Mouse (Mus musculus) heart, adult 9 months (tissue): ENCODE results near the gene Islr.
A peak's percentile ranks its signal among the peaks of the same experiment; 100 is the strongest.

Source experiments
- DNase-seq, 2 experiments: peaks; one replicate each; pipeline ENCODE4 v3.0.0; 2022; ENCODE audit warnings: low spot score in 2 of 2

Islr gene

GRCm38 (mm10) chr9:58196610-58197567 is 7.2 kb downstream of the Islr start:
- DNase-seq: no peak

DNA sequence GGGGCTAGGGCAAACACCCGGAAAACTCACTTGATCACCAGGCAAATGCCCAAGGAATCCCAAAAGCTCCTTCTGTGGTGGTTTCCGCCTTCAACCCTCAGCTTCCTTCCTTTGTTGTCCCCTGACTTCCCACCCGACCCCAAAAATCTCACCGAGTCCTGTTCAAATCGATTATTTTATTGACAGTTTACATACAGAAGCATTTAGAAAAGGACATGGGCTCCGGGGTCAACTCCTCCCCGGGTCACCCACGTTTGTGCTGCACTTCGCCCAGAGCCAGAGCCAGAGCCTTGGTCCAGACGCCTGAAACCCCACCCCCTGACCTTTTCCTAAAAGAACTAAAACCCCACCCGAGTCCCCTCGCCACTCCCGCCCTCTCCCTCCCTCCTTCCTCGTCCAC is 8.0 kb downstream of the Islr start:
- DNase-seq: no peak

DNA sequence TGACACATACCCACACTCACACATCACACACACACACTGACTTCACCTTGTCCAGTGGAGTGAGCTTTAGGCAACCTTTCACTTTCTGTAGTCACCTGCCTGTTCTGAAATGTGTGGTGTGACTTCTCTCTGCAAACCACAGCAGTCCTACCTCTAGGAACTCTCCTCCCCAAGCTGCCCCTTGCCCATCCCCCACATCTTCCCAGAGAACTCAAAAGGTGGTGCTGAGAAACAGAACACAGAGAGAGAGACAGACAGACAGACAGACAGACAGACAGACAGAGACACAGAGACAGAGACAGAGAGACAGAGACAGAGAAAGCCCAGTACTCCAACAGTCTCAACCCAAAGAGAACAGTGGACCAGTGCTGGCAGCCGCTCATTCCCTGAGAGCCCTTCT is 8.4 kb downstream of the Islr start:
- DNase-seq: no peak

DNA sequence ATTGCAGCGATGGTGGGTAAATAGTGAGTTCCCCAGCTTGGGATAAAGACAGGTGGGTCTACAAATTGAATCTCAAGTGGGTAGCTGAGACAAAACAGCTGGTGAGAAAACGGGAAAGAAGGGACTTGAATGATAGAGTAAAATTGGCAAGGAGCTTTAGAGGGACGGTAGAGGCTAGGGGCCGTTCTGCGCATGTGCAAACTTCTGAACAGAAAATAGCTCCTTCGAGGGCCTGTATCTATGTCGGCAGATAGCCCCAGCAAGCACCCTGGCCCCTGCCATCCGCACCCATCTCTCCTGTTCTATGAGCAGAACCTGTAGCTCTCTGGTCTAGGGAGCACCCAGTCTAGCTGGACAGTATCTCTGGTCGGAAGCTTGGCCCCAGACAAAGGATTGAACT is 9.9 kb downstream of the Islr start:
- no peak for DNase-seq

GRCm38 (mm10) chr9:58184456-58184855 is 19.6 kb downstream of the Islr start:
- no peak for DNase-seq

DNA sequence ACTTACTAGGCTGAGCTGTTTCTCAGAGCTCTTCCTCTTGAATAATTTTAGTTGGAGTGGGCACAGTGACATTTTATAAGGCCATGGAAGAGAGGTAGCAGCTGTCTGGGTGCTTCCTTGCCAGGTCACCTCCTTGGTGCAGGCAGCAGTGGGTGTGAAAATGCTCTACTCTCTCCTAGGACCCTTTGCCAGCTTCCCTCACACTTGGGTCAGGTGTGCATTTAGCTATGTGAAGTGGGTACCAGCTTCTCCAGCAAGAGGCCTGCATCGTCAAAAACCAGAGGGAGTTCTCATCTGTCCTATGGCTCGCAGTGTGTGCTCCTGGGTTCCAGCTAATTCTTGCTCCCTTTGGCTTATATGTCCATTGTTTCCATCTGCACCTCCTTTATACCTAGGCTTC is 24.7 kb downstream of the Islr start:
- DNase-seq: no peak

- no peak for DNase-seq
Measured at GRCm38 (mm10) chr9:58177165-58177564, 26.9 kb downstream of the Islr start.

GRCm38 (mm10) chr9:58175745-58176487 is 28.2 kb downstream of the Islr start:
- DNase-seq: no peak

GRCm38 (mm10) chr9:58174818-58175251 is 29.3 kb downstream of the Islr start:
- DNase-seq: no peak

- DNase-seq: no peak
Measured at GRCm38 (mm10) chr9:58172863-58173262, 31.2 kb downstream of the Islr start.

GRCm38 (mm10) chr9:58169426-58169825 is 34.7 kb downstream of the Islr start:
- no peak for DNase-seq

- DNase-seq: no peak
Measured at GRCm38 (mm10) chr9:58168880-58169279, 35.2 kb downstream of the Islr start.

GRCm38 (mm10) chr9:58165779-58166178 is 38.3 kb downstream of the Islr start:
- no peak for DNase-seq

DNA sequence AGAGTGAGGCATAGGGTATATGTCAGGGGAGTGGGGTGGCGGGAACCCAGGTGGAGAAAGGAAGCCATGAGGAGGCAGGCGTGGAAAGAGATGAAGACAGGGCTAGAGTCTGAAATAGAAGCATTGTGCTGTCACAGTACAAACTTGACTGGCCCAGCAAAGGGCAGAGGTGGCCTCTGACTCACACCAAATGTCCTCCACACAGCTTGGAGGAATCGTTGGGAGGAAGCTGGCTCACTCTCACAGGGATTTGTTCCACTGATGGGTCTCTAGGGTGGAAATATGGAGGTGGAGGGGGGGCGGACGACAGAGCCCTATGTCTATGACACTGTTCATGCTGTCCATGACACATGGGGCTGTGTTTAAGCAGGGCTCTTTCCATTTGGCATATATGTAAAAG is 41.0 kb downstream of the Islr start:
- DNase-seq: no peak

- DNase-seq: no peak
Measured at GRCm38 (mm10) chr9:58162173-58162572, 41.9 kb downstream of the Islr start.

DNA sequence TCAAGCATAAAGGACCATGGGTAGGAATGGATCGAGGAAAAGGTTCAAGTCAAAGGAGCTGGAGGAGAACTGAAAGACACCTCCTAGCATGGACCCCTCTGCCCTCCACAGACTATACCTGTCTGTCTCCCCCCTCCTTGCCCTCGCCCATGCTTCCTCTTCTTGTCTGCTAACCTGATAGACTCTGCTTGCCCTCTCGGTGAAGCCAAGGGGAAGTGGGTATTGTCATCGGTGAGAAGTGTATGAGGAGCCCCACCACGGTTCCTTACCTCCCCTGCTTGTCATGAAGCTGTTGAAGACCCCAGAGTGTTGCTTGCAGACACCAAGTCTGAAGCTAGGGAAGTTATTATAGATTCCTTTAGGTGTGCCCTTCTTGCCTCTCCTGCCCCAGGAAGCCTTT is 43.8 kb downstream of the Islr start:
- no peak for DNase-seq

DNA sequence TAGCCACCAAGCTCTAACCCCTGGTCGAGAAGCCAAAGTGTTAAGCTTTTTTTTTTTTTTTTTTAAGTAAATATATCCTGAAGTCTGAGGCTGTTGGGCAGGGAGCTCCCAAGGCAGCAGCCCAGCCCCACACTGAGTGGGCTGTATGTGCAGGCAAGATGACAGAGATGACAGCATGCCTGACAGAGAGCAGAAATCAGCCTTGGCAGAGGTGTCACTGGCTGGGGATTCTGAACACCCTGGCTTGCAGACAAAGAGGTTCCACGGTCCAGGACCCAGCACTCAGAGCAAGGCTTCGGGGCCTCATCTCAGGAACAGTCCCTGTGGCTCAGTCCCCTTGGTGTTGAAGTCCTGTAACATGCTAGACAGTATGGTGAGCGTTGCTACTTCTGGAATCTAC is 44.3 kb downstream of the Islr start:
- DNase-seq: peak; percentile 45 to 56

- DNase-seq: peak; percentile 66 to 77
Measured at GRCm38 (mm10) chr9:58158541-58159311, 45.4 kb downstream of the Islr start.

- no peak for DNase-seq
Measured at GRCm38 (mm10) chr9:58157838-58158237, 46.3 kb downstream of the Islr start.

DNA sequence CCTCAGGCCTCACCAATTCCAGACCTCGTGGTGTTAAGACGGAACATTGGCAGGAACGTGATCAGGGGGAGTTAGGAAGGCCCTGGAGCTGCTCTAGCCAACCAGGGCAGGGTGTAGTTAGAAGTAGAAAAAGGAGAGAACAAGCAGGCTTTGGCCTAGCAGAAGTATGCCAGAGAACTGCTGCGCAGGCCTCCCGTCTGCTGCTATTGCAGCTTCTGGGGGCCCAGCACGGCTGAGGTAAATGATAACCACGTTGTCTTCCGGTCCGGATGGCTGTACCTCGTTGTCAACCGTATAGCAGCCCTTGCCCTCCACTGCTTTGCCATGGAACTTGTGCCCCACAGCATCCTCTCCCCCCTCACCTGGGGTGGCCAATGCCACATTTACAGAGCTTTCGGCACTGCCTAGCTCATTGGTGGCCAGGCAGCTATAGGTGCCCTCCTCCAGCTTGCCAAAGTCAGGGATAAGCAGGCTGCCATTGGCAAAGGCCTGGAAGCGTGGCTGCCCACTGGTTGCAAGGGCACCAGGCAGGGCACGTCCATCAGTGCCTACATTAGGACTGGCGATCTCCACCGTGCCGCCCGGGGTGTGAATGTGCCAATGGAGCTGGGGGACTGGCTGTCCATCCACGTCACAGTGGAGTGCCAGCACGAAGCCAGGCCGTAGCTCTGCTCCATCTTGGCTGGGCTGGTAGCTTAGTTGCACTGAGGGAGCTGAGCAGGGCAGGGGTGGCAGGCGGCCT is 47.1 kb downstream of the Islr start:
- DNase-seq: no peak

- peak; percentile 26 to 42 for DNase-seq
Measured at GRCm38 (mm10) chr9:58155366-58155765, 48.7 kb downstream of the Islr start.
